Mouse (Mus musculus) CH12.LX (cell line): ENCODE data around the gene Pla2g1b. TPM values are rescaled to one million over a fixed set of nuclear protein-coding genes. Genes with fewer than 3 reads are reported as not detected.

ENCODE experiments used
- DNase-seq: peaks from one replicate; pipeline ENCODE4 v3.0.0-alpha.2; 2013; ENCODE audit errors: extremely low read depth
- H3K27ac ChIP-seq: 2 replicates; pipeline ENCODE4 v1.5.1; 2012; ENCODE audit warnings: low read depth, mild to moderate bottlenecking, control low read depth, moderate library complexity; ENCODE audit not compliant: insufficient read depth
- H3K27me3 ChIP-seq: replicated peaks from 2 replicates; pipeline ENCODE3; 2012; ENCODE audit warnings: inconsistent platforms
- H3K36me3 ChIP-seq, 2 experiments: replicated peaks in 1 of 2; 2 replicates each; pipeline versions ENCODE3 to v1.6.1; 2012; ENCODE audit warnings: inconsistent platforms in 1 of 2, low read length in 1 of 2, mild to moderate bottlenecking in 1 of 2, mixed read lengths in 1 of 2, moderate library complexity in 1 of 2; ENCODE audit not compliant: control insufficient read depth in 1 of 2, insufficient read depth in 1 of 2
- H3K4me1 ChIP-seq, 2 experiments: 2 replicates each; pipeline ENCODE4 v1.6.1; 2012; ENCODE audit warnings: inconsistent platforms in 1 of 2, moderate library complexity in 1 of 2; ENCODE audit not compliant: insufficient read depth in 2 of 2, control insufficient read depth in 1 of 2
- H3K4me2 ChIP-seq: 2 replicates; pipeline ENCODE4 v1.6.1; 2012; ENCODE audit warnings: low read depth, mild to moderate bottlenecking, control low read depth; ENCODE audit not compliant: poor library complexity, insufficient read depth, severe bottlenecking
- H3K4me3 ChIP-seq, 3 experiments: fragments of 150-350 bp in 1 of 3; sonication (generic) in 1 of 3; replicated peaks in 1 of 3; 2 replicates each; pipeline versions ENCODE3 to v1.5.1; 2011 to 2012; ENCODE audit warnings: low read depth in 2 of 3, low read length in 2 of 3, mild to moderate bottlenecking in 2 of 3, moderate library complexity in 2 of 3, control low read depth in 1 of 3, improper control_type of control experiment in 1 of 3, inconsistent platforms in 1 of 3, mixed read lengths in 1 of 3; ENCODE audit not compliant: poor library complexity in 1 of 3
- H3K79me2 ChIP-seq: replicated peaks from 2 replicates; pipeline ENCODE4 v1.6.1; 2012; ENCODE audit warnings: mild to moderate bottlenecking, moderate library complexity; ENCODE audit not compliant: control insufficient read depth, poor library complexity, insufficient read depth, severe bottlenecking; ENCODE audit errors: extremely low read depth
- H3K9ac ChIP-seq: 2 replicates; pipeline ENCODE4 v1.6.1; 2012; ENCODE audit warnings: low read depth, mild to moderate bottlenecking, control low read depth, moderate library complexity; ENCODE audit not compliant: insufficient read depth
- H3K9me3 ChIP-seq: replicated peaks from 2 replicates; pipeline ENCODE3; 2012; ENCODE audit warnings: low read length, inconsistent platforms, mixed read lengths
- CTCF ChIP-seq, 2 experiments: IDR thresholded peaks in 1 of 2; conservative IDR thresholded peaks in 1 of 2; 2 replicates each; pipeline ENCODE4 v1.5.1; 2011 to 2012; ENCODE audit warnings: low read depth in 2 of 2, low read length in 2 of 2, improper control_type of control experiment in 1 of 2, inconsistent platforms in 1 of 2, mild to moderate bottlenecking in 1 of 2, moderate library complexity in 1 of 2
- E2F4 ChIP-seq: IDR thresholded peaks from 2 replicates; pipeline ENCODE4 v1.6.1; 2011; ENCODE audit warnings: low read depth, low read length, improper control_type of control experiment; ENCODE audit not compliant: insufficient replicate concordance
- EP300 ChIP-seq: IDR thresholded peaks from 2 replicates; pipeline ENCODE4 v1.6.1; 2011; ENCODE audit warnings: low read length, improper control_type of control experiment
- IRF4 ChIP-seq: IDR thresholded peaks from 2 replicates; pipeline ENCODE4 v1.6.1; 2014; ENCODE audit warnings: low read depth, mild to moderate bottlenecking, inconsistent platforms, low read length, improper control_type of control experiment
- MAX ChIP-seq: IDR thresholded peaks from 2 replicates; pipeline ENCODE4 v1.6.1; 2011; ENCODE audit warnings: low read length, improper control_type of control experiment
- NRF1 ChIP-seq: IDR thresholded peaks from 2 replicates; pipeline ENCODE4 v1.6.1; 2014; ENCODE audit warnings: low read depth, mild to moderate bottlenecking, inconsistent platforms, low read length, improper control_type of control experiment, moderate library complexity
- PAX5 ChIP-seq: IDR thresholded peaks from 2 replicates; pipeline ENCODE4 v1.6.1; 2012; ENCODE audit warnings: low read length, inconsistent platforms, mixed read lengths
- RAD21 ChIP-seq: IDR thresholded peaks from 2 replicates; pipeline ENCODE4 v1.6.1; 2011; ENCODE audit warnings: low read depth, mild to moderate bottlenecking, low read length, improper control_type of control experiment, moderate library complexity
- RCOR1 ChIP-seq: conservative IDR thresholded peaks from 2 replicates; pipeline ENCODE4 v1.6.1; 2012; ENCODE audit warnings: low read depth, mild to moderate bottlenecking, inconsistent platforms, low read length, improper control_type of control experiment
- SIN3A ChIP-seq: IDR thresholded peaks from 2 replicates; pipeline ENCODE4 v1.6.1; 2012; ENCODE audit warnings: low read length, improper control_type of control experiment, inconsistent platforms
- SMC3 ChIP-seq: IDR thresholded peaks from 2 replicates; pipeline ENCODE4 v1.6.1; 2011; ENCODE audit warnings: low read depth, low read length, improper control_type of control experiment
- TCF12 ChIP-seq: IDR thresholded peaks from 2 replicates; pipeline ENCODE4 v1.6.1; 2014; ENCODE audit warnings: low read depth, mild to moderate bottlenecking, inconsistent platforms, low read length, improper control_type of control experiment
- UBTF ChIP-seq: IDR thresholded peaks from 2 replicates; pipeline ENCODE4 v1.6.1; 2012; ENCODE audit warnings: low read depth, mild to moderate bottlenecking, inconsistent platforms, low read length, improper control_type of control experiment, moderate library complexity
- USF1 ChIP-seq: IDR thresholded peaks from 2 replicates; pipeline ENCODE4 v1.6.1; 2014; ENCODE audit warnings: low read depth, mild to moderate bottlenecking, inconsistent platforms, low read length, improper control_type of control experiment
- ZC3H11A ChIP-seq: IDR thresholded peaks from 2 replicates; pipeline ENCODE4 v1.6.1; 2012; ENCODE audit warnings: low read depth, mild to moderate bottlenecking, inconsistent platforms, low read length, improper control_type of control experiment
- ZNF384 ChIP-seq: IDR thresholded peaks from 2 replicates; pipeline ENCODE4 v1.6.1; 2012; ENCODE audit warnings: low read depth, low read length, improper control_type of control experiment, inconsistent platforms
- dilution Hi-C: fragments of 300-500 bp; cut with MboI; formaldehyde crosslinking; loops from 2 replicates; pipeline ENCODE4 v1.14.3; 2020; ENCODE audit warnings: low sequenced_read_pairs; ENCODE audit not compliant: extremely low pct_unique_long_range_greater_than_20kb, extremely low pct_ligation_motif_present
- in situ Hi-C: fragments of 300-500 bp; cut with MboI; formaldehyde crosslinking; loops from 3 replicates; pipeline ENCODE4 v1.14.3; 2019; ENCODE audit warnings: low sequenced_read_pairs, low pct_ligation_motif_present, low pct_unique_long_range_greater_than_20kb, mixed read lengths
- polyA plus RNA-seq: library from polyadenylated mRNA; unstranded; fragments of >175 nt; gene quantifications from 2 replicates; pipeline ENCODE4 v1.2.1, GENCODE M21; 2012; ENCODE audit warnings: low read depth; ENCODE audit not compliant: insufficient read length
- total RNA-seq, 2 experiments: library from RNA; depleted of rRNA; stranded (reverse); fragments of 300-350 nt in 1 of 2; fragments of >200 nt in 1 of 2; gene quantifications; 2 replicates each; pipeline ENCODE4 v1.2.3; 2012 to 2014

Gene Pla2g1b
- total and polyA plus RNA-seq, 3 experiments, result not detected

DNA sequence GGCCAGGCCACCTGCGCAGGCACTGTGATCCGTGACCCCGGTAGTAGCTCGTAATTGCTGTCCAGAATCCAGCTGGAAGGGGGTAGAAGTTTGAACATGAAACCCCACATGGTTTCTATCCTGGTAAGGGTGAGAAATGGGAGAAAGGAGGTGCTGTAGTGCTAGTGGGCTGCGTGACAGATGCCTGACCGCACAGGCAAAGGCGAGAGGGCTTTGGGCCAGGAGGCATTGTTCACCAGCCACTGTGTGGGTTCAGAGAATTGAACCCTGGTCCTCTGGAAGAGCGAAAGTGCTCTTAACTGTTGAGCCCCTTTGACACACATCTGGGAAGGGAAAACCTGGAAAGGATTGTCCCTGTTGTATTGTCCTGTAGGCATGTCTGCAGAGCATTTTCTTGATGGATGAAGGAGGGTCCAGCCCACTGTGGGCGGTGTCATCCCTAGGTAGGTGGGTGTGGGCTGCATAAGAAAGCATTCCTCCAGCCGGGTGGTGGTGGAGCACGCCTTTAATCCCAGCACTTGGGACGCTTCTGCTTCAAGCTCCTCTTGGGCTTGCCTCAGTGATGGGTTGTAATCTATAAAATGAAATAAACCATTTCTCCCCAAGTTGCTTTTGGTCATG, 10.2 kb downstream of the Pla2g1b start:
- Histone ChIP-seq H3K36me3 (peaks cover 15 to 45% of the 10 kb centered on the region in 2 experiments), H3K27ac (no peak overlapping the region), H3K79me2 (no peaks in the 10 kb centered on the region), H3K4me1 (peaks cover 0 to 7% of the 10 kb centered on the region in 2 experiments; a peak in 2 of 4 replicates), H3K9me3 (no peaks in the 10 kb centered on the region), H3K27me3 (no peaks in the 10 kb centered on the region), H3K4me3 (no peak overlapping the region), H3K4me2 (no peak overlapping the region), H3K9ac (no peak overlapping the region)
- DNase-seq, result no peak
- dilution Hi-C loops, result no loop called here
- in situ Hi-C loops, result no loop called here
- TF ChIP-seq RCOR1, result no peak

DNA sequence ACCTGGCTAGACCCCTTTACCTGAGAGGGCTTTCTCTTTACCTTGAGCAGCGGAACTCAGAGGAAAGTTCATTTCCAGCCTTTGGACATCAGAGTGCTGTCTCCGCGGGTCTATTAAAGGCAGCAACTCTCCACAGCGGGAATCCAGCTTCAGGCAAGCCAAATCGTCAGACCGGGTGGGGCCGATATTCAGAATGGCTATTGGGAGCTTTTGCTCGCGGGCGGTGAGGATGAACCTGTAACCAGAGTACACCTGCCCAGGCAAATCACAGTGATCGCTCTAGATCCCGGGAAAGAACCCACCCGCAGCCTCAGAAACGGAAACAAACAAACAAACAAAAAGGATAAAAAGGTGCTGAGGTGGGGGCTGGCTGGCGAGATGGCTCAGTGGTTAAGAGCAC, 13.5 kb downstream of the Pla2g1b start:
- TF ChIP-seq NRF1, result no peak
- TF ChIP-seq UBTF, result no peak
- no peak for TF ChIP-seq CTCF (conservative IDR thresholded peaks at IDR 0.05 in 1 of 2, IDR thresholded peaks at IDR 0.05 in 1 of 2; ENCODE audit: low read depth in 2 of 2, low read length in 2 of 2)
- TF ChIP-seq USF1, result no peak
- no peak for TF ChIP-seq TCF12
- TF ChIP-seq IRF4, result no peak
- no peak for TF ChIP-seq RAD21
- no peak for TF ChIP-seq PAX5
- TF ChIP-seq ZC3H11A, result no peak
- TF ChIP-seq SIN3A, result no peak
- no peak for TF ChIP-seq EP300
- TF ChIP-seq SMC3, result no peak
- TF ChIP-seq ZNF384, result no peak
- TF ChIP-seq MAX, result no peak
- no peak for TF ChIP-seq RCOR1
- no peak for TF ChIP-seq E2F4
- H3K4me2 ChIP-seq, result no peak overlapping the region
- DNase-seq, result no peak

More for the DNA sequence above, 13.5 kb downstream of the Pla2g1b start:
- no peak overlapping the region for H3K9ac ChIP-seq
- H3K36me3 ChIP-seq, result peaks cover 23 to 59% of the 10 kb centered on the region in 2 experiments
- dilution Hi-C loops, result no loop called here
- H3K4me3 ChIP-seq, result no peak overlapping the region
- no peaks in the 10 kb centered on the region for H3K27me3 ChIP-seq
- in situ Hi-C loops, result no loop called here
- peaks cover 0 to 15% of the 10 kb centered on the region in 2 experiments; a peak in 2 of 4 replicates for H3K4me1 ChIP-seq
- no peaks in the 10 kb centered on the region for H3K9me3 ChIP-seq
- H3K79me2 ChIP-seq, result no peaks in the 10 kb centered on the region
- H3K27ac ChIP-seq, result no peak overlapping the region
